Mouse (Mus musculus) layer of hippocampus, adult 8-10 months (tissue): ENCODE measurements around the gene Rnf157. TPM values are rescaled to one million over a fixed set of nuclear protein-coding genes. Genes with fewer than 3 reads are reported as not detected.
A peak's percentile ranks its signal among the peaks of the same experiment; 100 is the strongest.

Experiments used
- DNase-seq, 2 experiments: peaks; one replicate each; pipeline ENCODE4 v3.0.0; 2022; ENCODE audit warnings: low spot score in 2 of 2
- total RNA-seq, 4 experiments: library from RNA; stranded (reverse); gene quantifications; 2 replicates each; pipeline ENCODE4 v1.2.4; 2022

Rnf157 gene
- total RNA-seq: 100 to 1,000 TPM; 220 to 248 (median 241) TPM

GRCm38 (mm10) chr11:116412904-116413630 is at the start of gene Rnf157:
TSS of gene Rnf157 (minus strand) at chr11:116413032.
- DNase-seq: peak; percentile 59 to 85

DNA sequence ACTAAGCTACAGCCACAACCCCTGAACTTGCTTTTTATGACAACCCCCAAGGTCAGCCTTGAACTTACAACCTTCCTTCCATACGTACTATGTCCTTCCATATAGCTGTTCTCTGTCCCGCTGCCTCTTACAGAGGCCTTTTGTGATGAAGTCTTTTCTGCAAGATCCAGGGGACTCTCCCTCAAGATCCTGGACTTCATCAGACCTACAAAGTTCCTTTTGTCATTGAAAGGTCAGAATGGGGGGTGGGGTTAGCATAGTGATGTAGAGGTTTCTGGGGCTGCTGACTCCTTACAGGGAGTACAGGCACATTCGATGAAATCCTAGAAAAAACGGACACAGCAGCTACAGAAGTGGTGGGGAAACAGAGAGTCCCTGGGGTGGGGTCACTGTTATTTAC is 47.0 kb upstream of the Rnf157 start:
- DNase-seq: no peak

GRCm38 (mm10) chr11:116456234-116456633 is 43.4 kb upstream of the Rnf157 start:
- DNase-seq: no peak

DNA sequence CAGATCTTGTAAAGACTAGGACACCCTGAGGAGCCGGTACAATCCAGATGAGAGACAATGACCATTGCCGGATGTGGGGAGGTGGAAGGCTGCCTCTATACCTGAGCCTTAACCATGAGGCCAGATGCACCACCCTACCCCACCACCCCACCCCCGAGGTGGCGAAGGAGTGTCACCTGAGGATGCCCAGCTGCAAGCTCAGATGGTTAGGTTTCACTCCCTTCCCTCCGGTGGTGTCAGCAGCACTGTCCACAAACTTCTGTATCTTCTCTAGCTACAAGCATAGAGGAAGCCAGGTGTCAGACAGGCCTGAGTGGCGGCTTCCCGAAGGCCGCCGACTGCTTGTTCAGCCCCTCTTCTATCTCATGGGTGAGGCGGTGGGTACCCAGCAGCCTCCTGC is 41.1 kb upstream of the Rnf157 start:
- DNase-seq: no peak

GRCm38 (mm10) chr11:116449341-116449740 is 36.5 kb upstream of the Rnf157 start:
- DNase-seq: no peak

DNA sequence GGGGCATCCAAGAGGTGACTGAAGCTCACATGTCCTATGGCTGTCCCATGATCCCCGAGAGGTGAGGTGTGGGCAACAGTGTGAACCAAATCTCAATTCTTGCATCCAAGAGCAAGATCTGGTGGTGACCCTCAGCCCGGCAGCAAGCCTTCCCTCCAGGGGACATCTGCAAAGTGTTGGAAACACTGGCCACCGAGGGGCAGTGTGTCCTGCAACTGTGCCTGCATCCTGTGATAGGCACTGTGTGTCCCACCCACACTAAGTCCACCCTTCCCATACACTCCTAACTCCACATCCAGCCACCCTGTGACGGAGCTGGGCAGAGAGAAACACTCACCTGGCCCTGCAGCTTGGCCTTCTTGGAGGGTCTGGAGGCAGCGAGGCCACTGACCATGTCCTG is 35.0 kb upstream of the Rnf157 start:
- DNase-seq: no peak

- DNase-seq: no peak
Measured at GRCm38 (mm10) chr11:116446308-116446887, 33.6 kb upstream of the Rnf157 start.

GRCm38 (mm10) chr11:116445596-116446307 is 32.9 kb upstream of the Rnf157 start:
- DNase-seq: peak; percentile 84 to 95

DNA sequence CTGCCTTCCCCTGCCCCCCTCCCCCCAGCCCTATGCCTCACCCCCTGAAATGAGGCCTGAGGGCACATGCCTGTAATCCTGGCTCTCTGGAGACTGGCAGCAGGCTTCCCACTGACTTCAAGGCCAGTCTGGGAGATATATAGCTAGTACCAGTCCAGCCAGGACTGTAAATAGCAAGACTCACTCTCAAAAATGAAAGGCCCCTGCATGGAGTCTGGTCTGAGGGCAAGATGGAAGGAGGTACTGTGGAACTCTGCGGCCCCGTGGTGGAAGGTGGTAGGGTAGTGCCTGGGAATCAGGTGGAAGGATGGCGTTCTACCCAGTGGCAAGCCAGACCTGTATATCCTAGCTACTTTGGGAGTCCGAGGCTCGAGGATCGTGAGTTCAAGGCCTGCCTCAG is 31.1 kb upstream of the Rnf157 start:
- DNase-seq: no peak

DNA sequence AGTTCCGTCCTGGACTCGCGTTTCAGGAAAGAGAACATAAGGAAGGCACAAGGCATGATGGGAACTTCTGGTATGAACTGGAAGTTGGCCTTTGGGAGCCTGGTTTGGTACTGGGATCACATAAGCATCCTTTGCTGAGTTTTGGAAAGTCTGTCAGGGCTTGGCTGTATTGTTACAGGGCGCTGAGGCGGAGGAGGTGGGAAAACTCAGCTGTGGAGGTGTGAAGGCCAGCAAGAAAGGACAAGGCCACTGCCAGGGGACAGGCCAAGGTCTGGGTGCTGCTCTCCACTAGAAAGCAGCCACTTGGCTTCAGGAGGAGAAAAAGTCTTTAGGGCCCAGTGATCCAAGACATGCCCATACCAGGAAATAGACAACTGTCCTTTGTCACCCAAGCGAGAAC is 30.5 kb upstream of the Rnf157 start:
- DNase-seq: no peak

GRCm38 (mm10) chr11:116442867-116443177 is 30.0 kb upstream of the Rnf157 start:
- no peak for DNase-seq

DNA sequence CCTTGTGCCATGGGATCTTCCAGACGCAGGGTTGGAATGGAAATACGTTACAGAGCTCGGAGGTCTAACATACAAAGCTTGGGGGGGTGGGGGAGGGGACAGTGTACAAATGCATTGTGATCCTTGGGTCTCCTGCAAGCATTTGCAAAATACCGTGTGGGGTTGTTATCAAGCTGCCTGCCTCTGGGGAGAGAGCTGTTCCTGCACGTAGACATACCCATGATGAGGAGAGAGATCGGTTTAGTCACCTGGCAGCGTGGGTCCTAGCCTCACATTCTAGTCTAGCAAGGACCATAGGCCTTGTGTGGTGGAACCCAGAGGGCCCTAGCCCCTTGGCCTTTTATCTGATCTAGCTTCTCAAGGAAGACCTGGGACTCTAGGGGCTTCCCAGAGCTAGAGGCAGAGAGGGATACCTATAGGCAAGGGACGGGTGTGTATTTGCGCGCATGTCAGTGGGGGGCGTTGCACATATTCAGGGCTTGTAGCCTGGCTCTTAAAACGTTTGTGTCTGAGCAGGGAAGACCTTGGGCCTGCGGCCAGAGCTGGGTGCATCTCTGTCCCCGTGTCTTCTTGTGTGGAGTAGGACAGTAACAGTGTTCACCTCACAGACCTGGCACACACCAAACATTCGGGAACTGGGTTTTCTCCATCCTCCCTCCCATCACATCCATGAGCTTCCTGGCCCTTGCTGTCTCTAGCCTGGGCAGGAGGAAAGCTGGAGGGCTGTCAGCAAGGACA is 29.5 kb upstream of the Rnf157 start:
- DNase-seq: no peak

- no peak for DNase-seq
Measured at GRCm38 (mm10) chr11:116440408-116441068, 27.7 kb upstream of the Rnf157 start.

DNA sequence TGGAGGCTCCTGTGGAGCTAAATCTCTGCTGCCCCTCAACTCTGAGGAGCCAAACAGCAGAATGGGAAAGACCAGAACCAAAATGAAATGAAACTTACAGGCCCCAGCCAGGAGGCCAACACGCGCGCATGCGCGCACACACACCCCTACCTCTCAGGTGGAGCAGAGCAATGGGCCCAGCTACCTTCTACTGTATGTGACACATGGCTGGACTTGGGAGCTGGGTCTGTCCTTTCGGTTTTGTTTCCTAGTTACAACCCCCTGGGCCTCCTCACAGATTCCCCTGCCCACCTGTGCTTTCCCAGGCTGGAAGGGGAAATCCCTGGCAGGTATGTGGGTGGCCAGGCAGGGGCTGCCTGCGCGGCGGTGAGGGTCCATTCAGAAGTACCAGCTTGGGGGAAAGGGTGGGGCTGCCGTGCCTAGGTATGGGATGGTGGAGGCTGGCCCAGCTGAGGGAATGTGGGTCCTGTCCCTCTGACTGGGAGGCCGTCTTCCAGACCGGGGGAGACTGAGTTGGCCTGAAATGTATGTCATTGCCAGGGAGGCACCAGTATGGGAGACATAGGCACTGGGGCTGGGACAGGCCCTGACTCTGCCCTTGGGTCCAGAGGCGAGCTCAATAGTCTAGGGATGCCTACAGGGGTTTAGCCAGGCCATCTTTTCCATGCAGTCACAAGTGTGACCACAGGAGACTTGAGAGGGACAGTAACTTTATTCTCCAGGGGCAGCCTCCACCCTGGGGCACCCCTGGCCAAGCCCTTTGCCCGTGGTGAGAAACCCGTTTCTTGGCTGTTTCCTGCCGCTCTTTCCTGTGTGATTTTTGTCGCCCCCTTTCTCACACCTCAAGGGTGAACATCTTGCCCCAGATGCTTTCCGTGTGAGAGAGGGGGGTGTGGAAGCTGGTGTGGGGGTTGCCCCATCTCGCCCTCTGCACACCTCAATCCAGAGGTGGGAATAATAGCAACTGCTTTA is 26.7 kb upstream of the Rnf157 start:
- no peak for DNase-seq

DNA sequence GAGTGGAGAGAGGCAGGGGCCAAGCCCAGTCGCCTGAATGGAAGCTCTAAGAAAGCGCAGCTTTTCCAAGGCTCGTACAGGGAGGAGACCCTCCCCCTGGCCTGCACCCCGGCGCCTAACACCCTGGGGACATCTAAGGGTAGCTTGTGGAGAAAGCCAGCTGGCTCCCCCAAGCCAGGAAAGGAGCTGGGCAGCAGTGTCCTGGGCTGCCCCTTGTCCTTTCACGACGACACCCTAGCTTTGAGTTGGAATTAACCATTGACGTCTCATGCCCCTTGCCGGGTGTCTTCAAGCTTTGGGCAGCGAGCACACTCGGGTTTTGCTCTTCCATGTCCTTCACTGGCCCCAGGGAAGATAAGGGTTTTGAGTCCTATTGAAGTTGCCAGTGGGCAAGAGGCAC is 24.7 kb upstream of the Rnf157 start:
- DNase-seq: no peak

- DNase-seq: no peak
Measured at GRCm38 (mm10) chr11:116436725-116437331, 24.0 kb upstream of the Rnf157 start.

- DNase-seq: no peak
Measured at GRCm38 (mm10) chr11:116435992-116436724, 23.3 kb upstream of the Rnf157 start.

GRCm38 (mm10) chr11:116434967-116435752 is 22.3 kb upstream of the Rnf157 start:
- DNase-seq: no peak
